Mouse (Mus musculus) gastrocnemius, postnatal 4 days (tissue): ENCODE measurements around the gene Adh5. TPM values are rescaled to one million over a fixed set of nuclear protein-coding genes. Genes with fewer than 3 reads are reported as not detected.

Experiments used
- DNase-seq, 2 experiments: peaks; one replicate each; pipeline ENCODE4 v3.0.0; 2021 to 2022; ENCODE audit warnings: low spot score in 2 of 2, mixed read lengths in 2 of 2
- total RNA-seq, 2 experiments: library from RNA; stranded (reverse); gene quantifications; 2 replicates each; pipeline ENCODE4 v1.2.3; 2021

The Adh5 gene
- total RNA-seq, 2 experiments from 2014 or later, result 74.4 to 80.7 TPM

- no peak for DNase-seq
Observed at GRCm38 (mm10) chr3:138503754-138504153, 60.9 kb downstream of the Adh5 start.

Other genes starting within 250 kb of the Adh5 start
- gene 4930579F01Rik, start 249.3 kb upstream of the Adh5 start, total RNA-seq, result not detected
- gene Adh7, start 225.3 kb upstream of the Adh5 start, total RNA-seq, result under 1 TPM; 0.47 to 0.52 TPM
- 10 to 100 TPM; 28.8 to 29.3 TPM for gene Adh1, start 182.1 kb upstream of the Adh5 start, total RNA-seq
- gene Adh6a, start 129.8 kb upstream of the Adh5 start, total RNA-seq, result not detected
- under 1 TPM; 0.12 to 0.52 TPM for gene Adh6b, start 101.3 kb upstream of the Adh5 start, total RNA-seq
- gene Adh4, start 27.6 kb upstream of the Adh5 start, total RNA-seq, result not detected
- gene Metap1, start 46.4 kb downstream of the Adh5 start, total RNA-seq, result 10 to 100 TPM; 47.0 to 50.2 TPM
- 100 to 1,000 TPM; 132 to 141 TPM for gene Eif4e, start 83.1 kb downstream of the Adh5 start, total RNA-seq